In genomic region chr16:43505314-43505950, GRCm38 (mm10) we compare ENCODE assay signal across 9 mouse cellular contexts.
DNase-seq lines count a peak whose midpoint lies in the region; ATAC-seq and TF ChIP-seq lines count a peak whose summit lies in the region.
"Had no signal": no experiment of that assay in that cellular context is flagged by ENCODE, and none has a peak within 500 bp of the region (broad histone marks: within the 10 kb centered on the region; RNA-seq: fewer than 3 reads in every experiment).

No protein-coding gene starts in this region.

- 0 out of 2 replicates have a peak overlapping the region, but pooled peaks have one; percentile 7 for H3K27ac ChIP-seq in lung, embryonic 14.5 days (ENCODE audit: low read depth)
- H3K27ac ChIP-seq in hindbrain, embryonic 10.5 days: peak overlapping the region; percentile 95
- peak overlapping the region; percentile 80 for H3K27ac ChIP-seq in neural tube, embryonic 15.5 days (replicated peaks)

- TF ChIP-seq CTCF in lung, embryonic 14.5 days (IDR thresholded peaks at IDR 0.05; ENCODE audit: low read depth): no peak

- ATAC-seq in lung, embryonic 14.5 days (ENCODE audit: insufficient read depth): no peak
- no peak for ATAC-seq in neural tube, embryonic 15.5 days (ENCODE audit: low FRiP score)

- no peaks in the 10 kb centered on the region for H3K36me3 ChIP-seq in lung, embryonic 14.5 days (ENCODE audit: insufficient read depth)
- no peaks in the 10 kb centered on the region for H3K36me3 ChIP-seq in hindbrain, embryonic 10.5 days
- no peaks in the 10 kb centered on the region for H3K36me3 ChIP-seq in neural tube, embryonic 15.5 days

- 36% methylated on average over 9 of the region's 9 CpGs for WGBS in lung, embryonic 14.5 days
- 40% methylated on average over 9 of the region's 9 CpGs for WGBS in hindbrain, embryonic 10.5 days
- 17% methylated on average over 9 of the region's 9 CpGs for WGBS in neural tube, embryonic 15.5 days

- H3K4me2 ChIP-seq in lung, embryonic 14.5 days: peak overlapping the region; percentile 59; the same call in 1 of the 2 replicates
- H3K4me2 ChIP-seq in neural tube, embryonic 15.5 days: peak overlapping the region; percentile 70

- H3K9ac ChIP-seq in lung, embryonic 14.5 days: no peak overlapping the region
- peak overlapping the region; percentile 48 for H3K9ac ChIP-seq in neural tube, embryonic 15.5 days (replicated peaks)

- intact Hi-C loops in left cerebral cortex, postnatal 14 days (cut with DNase I): loop anchor here (10.0 kb wide), 1 partner anchor 591 kb away; no protein-coding TSS in a partner anchor

- DNase-seq in cerebellum, adult 9-10 months: peak; percentile 49
- no peak for DNase-seq in cerebellum, postnatal 14 days
- DNase-seq in lung, embryonic 14.5 days: no peak
- DNase-seq in lung, postnatal 14 days: no peak
- DNase-seq in hindbrain, embryonic 10.5 days (ENCODE audit: low spot score): no peak
- DNase-seq in left cerebral cortex, postnatal 14 days (ENCODE audit: low spot score in 2 of 2): no peak
- DNase-seq in gastrocnemius, postnatal 10 days: no peak
- DNase-seq: lung, postnatal 36 days had no signal

- H3K4me1 ChIP-seq in lung, embryonic 14.5 days (ENCODE audit: insufficient read depth): no peaks in the 10 kb centered on the region
- H3K4me1 ChIP-seq in hindbrain, embryonic 10.5 days (replicated peaks): peaks cover 51% of the 10 kb centered on the region
- H3K4me1 ChIP-seq in neural tube, embryonic 15.5 days: peaks cover 46% of the 10 kb centered on the region

- no peak overlapping the region for H3K4me3 ChIP-seq in lung, embryonic 14.5 days (ENCODE audit: low read depth, low read length)
- peak overlapping the region; percentile 64 for H3K4me3 ChIP-seq in hindbrain, embryonic 10.5 days
- H3K4me3 ChIP-seq in neural tube, embryonic 15.5 days (replicated peaks): peak overlapping the region; percentile 35

- no peaks in the 10 kb centered on the region for H3K9me3 ChIP-seq in lung, embryonic 14.5 days (ENCODE audit: low read depth, low read length)
- H3K9me3 ChIP-seq in hindbrain, embryonic 10.5 days: no peaks in the 10 kb centered on the region
- H3K9me3 ChIP-seq in neural tube, embryonic 15.5 days (replicated peaks): no peaks in the 10 kb centered on the region

- H3K27me3 ChIP-seq in lung, embryonic 14.5 days (ENCODE audit: insufficient read depth, low read length): no peaks in the 10 kb centered on the region
- peaks cover 3% of the 10 kb centered on the region; the same call in 1 of the 2 replicates for H3K27me3 ChIP-seq in hindbrain, embryonic 10.5 days (ENCODE audit: insufficient read depth, poor library complexity, severe bottlenecking)
- H3K27me3 ChIP-seq in neural tube, embryonic 15.5 days (replicated peaks): no peaks in the 10 kb centered on the region

Comparison
In these comparisons a context has a peak if more than half of its experiments do, and no peak if none do; other contexts are left out.
1. H3K27ac ChIP-seq: peak in every context shown above with its lines; median percentile 95 in hindbrain, embryonic 10.5 days; 80 in neural tube, embryonic 15.5 days; 7 in lung, embryonic 14.5 days.